Mouse (Mus musculus): ENCODE data around the gene Nyx.

DNA sequence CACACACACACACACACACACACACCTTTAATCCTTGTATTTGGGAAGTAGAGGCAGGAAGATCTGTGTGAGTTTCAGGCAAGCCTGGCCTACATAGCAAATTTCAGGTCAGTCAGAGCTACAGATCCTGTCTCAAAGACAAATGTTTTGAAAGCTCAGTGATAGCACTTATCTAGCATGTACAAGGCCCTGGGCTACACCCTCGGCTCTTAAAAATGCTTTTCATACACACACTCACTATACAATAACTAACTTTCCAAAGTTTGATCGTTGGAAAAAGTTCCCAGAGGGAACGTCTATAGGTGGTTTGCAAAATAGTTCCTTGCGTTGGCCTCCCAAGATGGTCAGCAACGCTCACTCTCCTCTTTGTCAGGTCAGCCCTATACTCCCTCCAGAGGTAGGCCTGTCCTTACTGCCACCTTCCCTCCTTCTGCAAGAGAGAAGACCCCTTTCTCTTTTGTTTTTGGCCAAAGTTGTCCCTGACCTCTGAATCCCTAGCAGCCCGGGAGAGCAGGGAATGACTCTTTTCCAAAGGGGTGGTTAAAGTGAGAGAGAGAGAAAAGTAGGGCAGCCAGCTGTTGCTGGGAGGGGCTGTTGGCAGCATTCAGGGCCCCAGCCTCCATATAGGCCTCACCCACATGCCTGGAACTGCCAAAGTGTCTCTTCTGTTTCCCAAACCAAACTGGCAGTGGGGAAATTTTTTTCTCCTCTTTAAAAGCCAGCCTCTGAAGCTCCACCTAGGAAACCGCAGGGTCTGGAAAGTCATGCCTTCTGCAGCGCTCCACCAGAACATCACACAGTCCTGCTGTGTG, 29.2 kb downstream of the Nyx start:
- no peak for TF ChIP-seq ELF1 (IDR thresholded peaks at IDR 0.05; ENCODE audit: low read depth, low read length)
- no peak for TF ChIP-seq POLR2A (IDR thresholded peaks at IDR 0.05; ENCODE audit: control insufficient read depth in 1 of 2, insufficient read depth in 1 of 2, low read depth in 1 of 2, low read length in 2 of 2, poor library complexity in 1 of 2)
- no peak for TF ChIP-seq CTCF (IDR thresholded peaks at IDR 0.05 in 2 of 3, conservative IDR thresholded peaks at IDR 0.05 in 1 of 3; ENCODE audit: control insufficient read depth in 1 of 3, insufficient read depth in 1 of 3, low read depth in 2 of 3, low read length in 3 of 3, poor library complexity in 1 of 3, severe bottlenecking in 1 of 3)
- peak; percentile 83 to 84 for TF ChIP-seq EP300 (IDR thresholded peaks at IDR 0.05; ENCODE audit: low read depth in 1 of 2, low read length in 2 of 2)
